In genomic region chr19:42144541-42145167, GRCm38 (mm10) we compare ENCODE assay signal across 9 mouse cellular contexts. TPM values are rescaled to one million over a fixed set of nuclear protein-coding genes. Genes with fewer than 3 reads are reported as not detected.
DNase-seq lines count a peak whose midpoint lies in the region; ATAC-seq and TF ChIP-seq lines count a peak whose summit lies in the region.
"Had no signal": no experiment of that assay in that cellular context is flagged by ENCODE, and none has a peak within 500 bp of the region (broad histone marks: within the 10 kb centered on the region; RNA-seq: fewer than 3 reads in every experiment).

No protein-coding gene starts in this region.

- no peak for TF ChIP-seq POLR2A in limb, embryonic 14.5 days (IDR thresholded peaks at IDR 0.05; ENCODE audit: borderline replicate concordance, extremely low read depth, insufficient read depth, insufficient read length)

- no peaks in the 10 kb centered on the region for H3K36me3 ChIP-seq in kidney, embryonic 14.5 days (ENCODE audit: control insufficient read depth, insufficient read depth, low read length)
- no peaks in the 10 kb centered on the region for H3K36me3 ChIP-seq in limb, embryonic 14.5 days (ENCODE audit: control insufficient read depth, insufficient read depth, low read length)
- H3K36me3 ChIP-seq: hindbrain, embryonic 15.5 days had no signal

- H3K27me3 ChIP-seq in kidney, embryonic 14.5 days (ENCODE audit: control insufficient read depth, insufficient read depth, low read length), result no peaks in the 10 kb centered on the region; the same call in 1 of the 2 replicates
- H3K27me3 ChIP-seq in limb, embryonic 14.5 days (ENCODE audit: control insufficient read depth, insufficient read depth, low read length), result no peaks in the 10 kb centered on the region

- DNase-seq in kidney, adult 18-20 months, result peak; percentile 89
- peak; percentile 96 for DNase-seq in brain, adult 2 months (ENCODE audit: low read depth, low spot score)
- DNase-seq in fibroblast of lung, adult 2 months (ENCODE audit: low read depth), result peak; percentile 64
- peak; percentile 83 for DNase-seq in hindlimb bud, embryonic 11.5 days (ENCODE audit: extremely low spot score, low read depth, low spot score)
- DNase-seq in limb, embryonic 14.5 days (ENCODE audit: low spot score), result peak; percentile 87
- peak; percentile 90 for DNase-seq in retina, embryonic 14.5 days (ENCODE audit: low spot score)
- DNase-seq in thymus, postnatal 36 days, result peak; percentile 71 to 76

- no peak overlapping the region for H3K9ac ChIP-seq in kidney, embryonic 14.5 days (ENCODE audit: low read depth, low read length)
- no peak overlapping the region for H3K9ac ChIP-seq in limb, embryonic 14.5 days (ENCODE audit: low read depth, low read length, severe bottlenecking)
- H3K9ac ChIP-seq: hindbrain, embryonic 15.5 days had no signal

- no peaks in the 10 kb centered on the region for H3K9me3 ChIP-seq in kidney, embryonic 14.5 days (ENCODE audit: control insufficient read depth, low read length)
- no peaks in the 10 kb centered on the region for H3K9me3 ChIP-seq in limb, embryonic 14.5 days (ENCODE audit: control insufficient read depth, low read length)
- H3K9me3 ChIP-seq: hindbrain, embryonic 15.5 days had no signal

- H3K27ac ChIP-seq in kidney, embryonic 14.5 days (ENCODE audit: low read depth, low read length), result no peak overlapping the region
- no peak overlapping the region for H3K27ac ChIP-seq in limb, embryonic 14.5 days (replicated peaks; ENCODE audit: low read depth, low read length)
- H3K27ac ChIP-seq: hindbrain, embryonic 15.5 days had no signal

- ATAC-seq in kidney, embryonic 14.5 days (ENCODE audit: low FRiP score, low TSS enrichment), result no peak
- no peak for ATAC-seq in limb, embryonic 14.5 days (ENCODE audit: low FRiP score, low read depth)

- no peak overlapping the region for H3K4me2 ChIP-seq in kidney, embryonic 14.5 days (replicated peaks; ENCODE audit: low read depth, low read length)
- no peak overlapping the region for H3K4me2 ChIP-seq in limb, embryonic 14.5 days (replicated peaks; ENCODE audit: low read depth, low read length, severe bottlenecking)
- H3K4me2 ChIP-seq: hindbrain, embryonic 15.5 days had no signal

- WGBS in kidney, embryonic 14.5 days, result 28% methylated on average over 8 of the region's 8 CpGs
- WGBS in limb, embryonic 14.5 days, result 23% methylated on average over 8 of the region's 8 CpGs

- no peak overlapping the region for H3K4me3 ChIP-seq in kidney, embryonic 14.5 days (ENCODE audit: low read length)
- H3K4me3 ChIP-seq in limb, embryonic 14.5 days (replicated peaks; ENCODE audit: low read length), result no peak overlapping the region
- H3K4me3 ChIP-seq: hindbrain, embryonic 15.5 days had no signal

- H3K4me1 ChIP-seq in kidney, embryonic 14.5 days (ENCODE audit: control insufficient read depth, insufficient read depth, low read length), result peaks cover 18% of the 10 kb centered on the region
- H3K4me1 ChIP-seq in limb, embryonic 14.5 days (ENCODE audit: control insufficient read depth, insufficient read depth, low read length), result peaks cover 19% of the 10 kb centered on the region

RNA-seq across cellular contexts. Expression of gene Marveld1, which starts 2.5 kb away (rescaled TPM):
- 9.6 and 14.2 TPM in 2 replicates for polyA plus RNA-seq in kidney, embryonic 14.5 days (2014; fragmentation: Nextera tagmentation; extraction: Ambion mirVana)
- 105 and 131 TPM in 2 replicates for polyA plus RNA-seq in limb, embryonic 14.5 days (2012; rRNA removed)
- polyA plus RNA-seq in limb, embryonic 14.5 days (2014; fragmentation: Nextera tagmentation; extraction: Ambion mirVana), result 25.4 and 36.4 TPM in 2 replicates

RNA-seq across cellular contexts. Expression of gene Avpi1, which starts 15.8 kb away (rescaled TPM):
- 21.2 and 22.9 TPM in 2 replicates for polyA plus RNA-seq in kidney, embryonic 14.5 days (2014; fragmentation: Nextera tagmentation; extraction: Ambion mirVana)
- 16.5 and 17.6 TPM in 2 replicates for polyA plus RNA-seq in limb, embryonic 14.5 days (2012; rRNA removed)
- polyA plus RNA-seq in limb, embryonic 14.5 days (2014; fragmentation: Nextera tagmentation; extraction: Ambion mirVana), result 34.2 and 34.8 TPM in 2 replicates

RNA-seq across cellular contexts. Expression of gene Zfyve27, which starts 19.1 kb away (rescaled TPM):
- 12.7 and 17.8 TPM in 2 replicates for polyA plus RNA-seq in kidney, embryonic 14.5 days (2014; fragmentation: Nextera tagmentation; extraction: Ambion mirVana)
- 47.4 and 58.6 TPM in 2 replicates for polyA plus RNA-seq in limb, embryonic 14.5 days (2012; rRNA removed)
- polyA plus RNA-seq in limb, embryonic 14.5 days (2014; fragmentation: Nextera tagmentation; extraction: Ambion mirVana), result 13.1 and 16.5 TPM in 2 replicates

RNA-seq across cellular contexts. Expression of gene Pi4k2a, which starts 54.4 kb away (rescaled TPM):
- 26.0 and 37.8 TPM in 2 replicates for polyA plus RNA-seq in kidney, embryonic 14.5 days (2014; fragmentation: Nextera tagmentation; extraction: Ambion mirVana)
- 34.4 and 38.1 TPM in 2 replicates for polyA plus RNA-seq in limb, embryonic 14.5 days (2012; rRNA removed)
- 29.9 and 32.8 TPM in 2 replicates for polyA plus RNA-seq in limb, embryonic 14.5 days (2014; fragmentation: Nextera tagmentation; extraction: Ambion mirVana)

RNA-seq across cellular contexts. Expression of gene Sfrp5, which starts 57.4 kb away (rescaled TPM):
- polyA plus RNA-seq in kidney, embryonic 14.5 days (2014; fragmentation: Nextera tagmentation; extraction: Ambion mirVana), result 0.53 and 0.91 TPM in 2 replicates
- 7.2 and 8.7 TPM in 2 replicates for polyA plus RNA-seq in limb, embryonic 14.5 days (2012; rRNA removed)
- polyA plus RNA-seq in limb, embryonic 14.5 days (2014; fragmentation: Nextera tagmentation; extraction: Ambion mirVana), result 5.1 and 5.4 TPM in 2 replicates
